Mouse (Mus musculus) heart, embryonic 13.5 days (tissue): ENCODE results near the gene Slc16a10. TPM values are rescaled to one million over a fixed set of nuclear protein-coding genes. Genes with fewer than 3 reads are reported as not detected.

ENCODE experiments used
- ATAC-seq: fragments of 200-750 bp; cut with Nextera tagmentation; 2 replicates; pipeline ENCODE4 v1.8.0; 2017; ENCODE audit warnings: moderate TSS enrichment; ENCODE audit not compliant: insufficient number of reproducible peaks, low FRiP score, low TSS enrichment; ENCODE audit errors: extremely low read depth
- H3K27ac ChIP-seq: fragments of 300-500 bp; sonication (generic); replicated peaks from 2 replicates; pipeline ENCODE4 v1.5.1; 2015; ENCODE audit warnings: moderate library complexity, mild to moderate bottlenecking, inconsistent platforms
- H3K27me3 ChIP-seq: fragments of 300-500 bp; sonication (generic); replicated peaks from 2 replicates; pipeline ENCODE4 v1.6.1; 2015; ENCODE audit warnings: mild to moderate bottlenecking, inconsistent platforms
- H3K36me3 ChIP-seq: fragments of 300-500 bp; sonication (generic); 2 replicates; pipeline ENCODE4 v1.6.1; 2015; ENCODE audit warnings: mild to moderate bottlenecking, inconsistent platforms
- H3K4me1 ChIP-seq: fragments of 300-500 bp; sonication (generic); 2 replicates; pipeline ENCODE4 v1.6.1; 2015; ENCODE audit warnings: inconsistent platforms
- H3K4me2 ChIP-seq: fragments of 300-500 bp; sonication (generic); 2 replicates; pipeline ENCODE4 v1.6.1; 2015; ENCODE audit warnings: inconsistent platforms, mild to moderate bottlenecking, moderate library complexity
- H3K4me3 ChIP-seq: fragments of 300-500 bp; sonication (generic); 2 replicates; pipeline ENCODE4 v1.5.1; 2015; ENCODE audit warnings: moderate library complexity, mild to moderate bottlenecking, inconsistent platforms
- H3K9ac ChIP-seq: fragments of 300-500 bp; sonication (generic); 2 replicates; pipeline ENCODE4 v1.6.1; 2015; ENCODE audit warnings: inconsistent platforms, mild to moderate bottlenecking, moderate library complexity
- H3K9me3 ChIP-seq: fragments of 300-500 bp; sonication (generic); 2 replicates; pipeline ENCODE4 v1.6.1; 2016; ENCODE audit warnings: inconsistent platforms
- WGBS: fragments of 180-500 bp; shearing (Covaris S2); methylation state at CpG from one replicate; pipeline ENCODE4 v1.1.7; 2015; ENCODE audit warnings: mixed read lengths; 5-methylcytosine and 5-hydroxymethylcytosine counted together
- polyA plus RNA-seq: library from polyadenylated mRNA; unstranded; fragments of >200 nt; fragmentation: Nextera tagmentation; extraction: Ambion mirVana; gene quantifications from 2 replicates; pipeline ENCODE4 v1.2.1, GENCODE M21; 2015

The Slc16a10 gene
- polyA plus RNA-seq, 1 experiment from 2014 or later, result 14.9 TPM

- no peak for ATAC-seq
- no peak overlapping the region for H3K9ac ChIP-seq
- H3K4me2 ChIP-seq, result no peak overlapping the region
- no peaks in the 10 kb centered on the region for H3K36me3 ChIP-seq
- H3K9me3 ChIP-seq, result no peaks in the 10 kb centered on the region
- 0 out of 2 replicates have a peak overlapping the region, but pooled peaks have one; percentile 20 for H3K27ac ChIP-seq
- no peak overlapping the region for H3K4me3 ChIP-seq
- H3K4me1 ChIP-seq, result peaks cover 49% of the 10 kb centered on the region
- no peaks in the 10 kb centered on the region for H3K27me3 ChIP-seq
These were observed 12.9 kb downstream of the Slc16a10 start for GRCm38 (mm10) chr10:40129134-40129533.

GRCm38 (mm10) chr10:40128497-40128896, 13.6 kb downstream of the Slc16a10 start:
- Histone ChIP-seq H3K4me1 (peaks cover 46% of the 10 kb centered on the region), H3K4me2 (no peak overlapping the region), H3K9me3 (no peaks in the 10 kb centered on the region), H3K9ac (no peak overlapping the region), H3K4me3 (no peak overlapping the region), H3K27ac (no peak overlapping the region), H3K27me3 (no peaks in the 10 kb centered on the region), H3K36me3 (no peaks in the 10 kb centered on the region)
- WGBS, result 76% methylated on average over 7 of the region's 7 CpGs
- no peak for ATAC-seq

- WGBS, result 39% methylated on average over 9 of the region's 9 CpGs
These were observed 16.9 kb downstream of the Slc16a10 start for GRCm38 (mm10) chr10:40125200-40125599.

GRCm38 (mm10) chr10:40124570-40124969, 17.5 kb downstream of the Slc16a10 start:
- Histone ChIP-seq H3K27me3 (no peaks in the 10 kb centered on the region), H3K9ac (no peak overlapping the region), H3K4me3 (no peak overlapping the region), H3K4me2 (peak overlapping the region; percentile 20; the same call in 1 of the 2 replicates), H3K27ac (peak overlapping the region; percentile 17; the same call in 1 of the 2 replicates), H3K9me3 (no peaks in the 10 kb centered on the region), H3K4me1 (peaks cover 31% of the 10 kb centered on the region), H3K36me3 (no peaks in the 10 kb centered on the region)
- no peak for ATAC-seq
- 76% methylated on average over 4 of the region's 4 CpGs for WGBS

More at GRCm38 (mm10) chr10:40125200-40125599, 16.9 kb downstream of the Slc16a10 start:
- Histone ChIP-seq H3K4me3 (no peak overlapping the region), H3K27ac (peak overlapping the region; percentile 51; the same call in 1 of the 2 replicates), H3K9me3 (no peaks in the 10 kb centered on the region), H3K36me3 (no peaks in the 10 kb centered on the region), H3K4me2 (peak overlapping the region; percentile 20), H3K9ac (no peak overlapping the region), H3K4me1 (peaks cover 36% of the 10 kb centered on the region), H3K27me3 (no peaks in the 10 kb centered on the region)
- peak; percentile 75 for ATAC-seq

GRCm38 (mm10) chr10:40124096-40124495, 18.0 kb downstream of the Slc16a10 start:
- no peak overlapping the region for H3K27ac ChIP-seq
- no peaks in the 10 kb centered on the region for H3K36me3 ChIP-seq
- H3K27me3 ChIP-seq, result no peaks in the 10 kb centered on the region
- WGBS, result 85% methylated on average over 2 of the region's 2 CpGs
- H3K9ac ChIP-seq, result no peak overlapping the region
- H3K9me3 ChIP-seq, result no peaks in the 10 kb centered on the region
- H3K4me2 ChIP-seq, result no peak overlapping the region
- ATAC-seq, result no peak
- no peak overlapping the region for H3K4me3 ChIP-seq
- H3K4me1 ChIP-seq, result peaks cover 26% of the 10 kb centered on the region

- Histone ChIP-seq H3K4me1 (peaks cover 10% of the 10 kb centered on the region), H3K4me2 (no peak overlapping the region), H3K4me3 (no peak overlapping the region), H3K9me3 (no peaks in the 10 kb centered on the region), H3K36me3 (no peaks in the 10 kb centered on the region), H3K27ac (no peak overlapping the region), H3K9ac (no peak overlapping the region), H3K27me3 (no peaks in the 10 kb centered on the region)
- ATAC-seq, result no peak
- 80% methylated on average over 3 of the region's 3 CpGs for WGBS
These were observed 22.6 kb downstream of the Slc16a10 start for GRCm38 (mm10) chr10:40119466-40119865.

GRCm38 (mm10) chr10:40118743-40119387, 23.2 kb downstream of the Slc16a10 start:
- WGBS, result 83% methylated on average over 5 of the region's 5 CpGs
- H3K4me2 ChIP-seq, result no peak overlapping the region
- no peak overlapping the region for H3K27ac ChIP-seq
- no peak for ATAC-seq
- H3K9ac ChIP-seq, result no peak overlapping the region
- H3K9me3 ChIP-seq, result no peaks in the 10 kb centered on the region
- no peak overlapping the region for H3K4me3 ChIP-seq
- H3K27me3 ChIP-seq, result no peaks in the 10 kb centered on the region
- H3K36me3 ChIP-seq, result no peaks in the 10 kb centered on the region
- H3K4me1 ChIP-seq, result peaks cover 11% of the 10 kb centered on the region

- ATAC-seq, result no peak
- Histone ChIP-seq H3K4me2 (no peak overlapping the region), H3K36me3 (no peaks in the 10 kb centered on the region), H3K9ac (no peak overlapping the region), H3K27me3 (no peaks in the 10 kb centered on the region), H3K27ac (no peak overlapping the region), H3K4me1 (peaks cover 21% of the 10 kb centered on the region), H3K4me3 (no peak overlapping the region), H3K9me3 (no peaks in the 10 kb centered on the region)
- 78% methylated on average over 7 of the region's 7 CpGs for WGBS
These were observed 28.5 kb downstream of the Slc16a10 start for GRCm38 (mm10) chr10:40113517-40114085.

GRCm38 (mm10) chr10:40112256-40112655, 29.8 kb downstream of the Slc16a10 start:
- Histone ChIP-seq H3K27ac (no peak overlapping the region), H3K4me1 (peaks cover 30% of the 10 kb centered on the region), H3K36me3 (no peaks in the 10 kb centered on the region), H3K9ac (no peak overlapping the region), H3K4me3 (no peak overlapping the region), H3K4me2 (no peak overlapping the region), H3K9me3 (no peaks in the 10 kb centered on the region), H3K27me3 (no peaks in the 10 kb centered on the region)
- 86% methylated on average over 10 of the region's 10 CpGs for WGBS
- ATAC-seq, result no peak

GRCm38 (mm10) chr10:40109520-40109919, 32.5 kb downstream of the Slc16a10 start:
- H3K4me1 ChIP-seq, result peaks cover 31% of the 10 kb centered on the region
- H3K4me2 ChIP-seq, result no peak overlapping the region
- no peak for ATAC-seq
- no peak overlapping the region for H3K9ac ChIP-seq
- no peak overlapping the region for H3K4me3 ChIP-seq
- H3K27me3 ChIP-seq, result no peaks in the 10 kb centered on the region
- no peaks in the 10 kb centered on the region for H3K36me3 ChIP-seq
- no peak overlapping the region for H3K27ac ChIP-seq
- H3K9me3 ChIP-seq, result no peaks in the 10 kb centered on the region
- 84% methylated on average over 5 of the region's 5 CpGs for WGBS

- Histone ChIP-seq H3K4me2 (no peak overlapping the region), H3K9ac (no peak overlapping the region), H3K27me3 (no peaks in the 10 kb centered on the region), H3K9me3 (no peaks in the 10 kb centered on the region), H3K4me1 (peaks cover 31% of the 10 kb centered on the region), H3K4me3 (no peak overlapping the region), H3K36me3 (no peaks in the 10 kb centered on the region), H3K27ac (no peak overlapping the region)
- ATAC-seq, result no peak
- WGBS, result 80% methylated on average over 8 of the region's 8 CpGs
These were observed 33.1 kb downstream of the Slc16a10 start for GRCm38 (mm10) chr10:40108992-40109391.

GRCm38 (mm10) chr10:40107995-40108394, 34.1 kb downstream of the Slc16a10 start:
- no peaks in the 10 kb centered on the region for H3K27me3 ChIP-seq
- ATAC-seq, result no peak
- peaks cover 25% of the 10 kb centered on the region for H3K4me1 ChIP-seq
- no peak overlapping the region for H3K4me3 ChIP-seq
- WGBS, result 83% methylated on average over 1 of the region's 1 CpGs
- H3K9me3 ChIP-seq, result no peaks in the 10 kb centered on the region
- H3K9ac ChIP-seq, result no peak overlapping the region
- H3K27ac ChIP-seq, result no peak overlapping the region
- no peak overlapping the region for H3K4me2 ChIP-seq
- no peaks in the 10 kb centered on the region for H3K36me3 ChIP-seq
